Mouse (Mus musculus): ENCODE measurements around the gene Uchl4. TPM values are rescaled to one million over a fixed set of nuclear protein-coding genes. Genes with fewer than 3 reads are reported as not detected.
A peak's percentile ranks its signal among the peaks of the same experiment; 100 is the strongest.

Uchl4 gene
- total RNA-seq, 2 experiments from 2014 or later = 1.3 to 2.2 TPM

DNA sequence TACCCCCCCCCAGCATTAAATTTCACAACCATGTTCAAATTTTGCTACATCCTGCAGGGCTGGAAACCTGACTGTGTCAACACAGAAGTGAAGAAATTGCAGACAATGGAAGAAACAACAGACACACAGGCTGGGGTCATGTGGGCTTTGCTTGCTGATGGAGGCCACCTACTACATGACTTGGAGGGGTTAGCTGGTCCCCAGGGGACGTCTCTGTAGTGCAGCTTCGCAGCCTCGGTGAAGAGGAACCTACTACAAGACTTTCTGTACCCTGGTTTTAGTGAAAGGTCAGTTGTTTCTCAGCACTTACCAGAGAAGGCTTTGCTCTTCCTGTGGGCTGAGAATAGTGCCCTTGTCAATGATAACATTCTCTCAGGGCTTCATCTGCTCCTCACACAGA is 36.2 kb downstream of the Uchl4 start:
- DNase-seq = no peak
- intact Hi-C loops (cut with DNase I) = loop anchor here (5.0 kb wide), 1 partner anchor 89 kb away; no protein-coding TSS in a partner anchor

DNA sequence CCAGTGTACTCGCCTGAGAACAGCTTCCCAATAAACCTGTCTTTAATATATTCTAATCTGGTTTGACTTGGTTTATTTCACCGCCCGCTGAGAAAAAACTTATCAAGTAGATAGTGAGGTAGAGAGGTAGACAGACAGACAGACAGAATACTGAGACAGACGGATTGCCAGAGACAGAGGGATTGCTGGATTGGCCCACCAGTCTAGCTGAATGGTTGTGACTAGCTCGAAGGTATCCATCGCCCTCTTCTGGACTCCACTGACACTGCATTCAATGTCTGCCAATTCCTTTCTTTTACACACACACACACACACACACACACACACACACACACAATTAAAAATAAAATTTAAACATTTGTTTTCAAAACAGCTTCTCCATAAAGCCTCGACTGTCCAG is 37.6 kb downstream of the Uchl4 start:
- DNase-seq = peak; percentile 7 to 18
- intact Hi-C loops (cut with DNase I) = loop anchor here (2.0 to 5.0 kb wide), 2 partner anchors 90 to 134 kb away; no protein-coding TSS in a partner anchor

DNA sequence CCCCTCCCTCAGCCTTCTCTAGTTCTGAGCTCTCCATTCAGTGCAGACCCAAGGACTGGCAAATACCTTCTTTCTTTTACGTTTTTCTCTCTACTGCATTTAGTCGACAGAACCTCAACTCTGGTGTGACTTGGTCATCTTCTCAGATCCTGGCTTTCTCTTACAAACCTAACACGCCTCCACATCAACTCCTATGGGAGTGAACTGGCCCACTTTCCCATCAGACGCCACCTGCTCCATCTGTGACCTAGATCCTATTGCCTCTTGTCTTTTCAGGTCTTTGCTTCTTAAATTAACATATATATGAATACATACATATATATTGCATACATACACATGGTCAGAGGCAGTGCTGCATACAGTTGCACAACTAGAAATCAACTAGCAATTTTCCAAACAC is 38.8 kb downstream of the Uchl4 start:
- intact Hi-C loops (cut with DNase I) = loop anchor here (2.0 to 5.0 kb wide), 2 partner anchors 91 to 135 kb away; no protein-coding TSS in a partner anchor
- no peak for DNase-seq

DNA sequence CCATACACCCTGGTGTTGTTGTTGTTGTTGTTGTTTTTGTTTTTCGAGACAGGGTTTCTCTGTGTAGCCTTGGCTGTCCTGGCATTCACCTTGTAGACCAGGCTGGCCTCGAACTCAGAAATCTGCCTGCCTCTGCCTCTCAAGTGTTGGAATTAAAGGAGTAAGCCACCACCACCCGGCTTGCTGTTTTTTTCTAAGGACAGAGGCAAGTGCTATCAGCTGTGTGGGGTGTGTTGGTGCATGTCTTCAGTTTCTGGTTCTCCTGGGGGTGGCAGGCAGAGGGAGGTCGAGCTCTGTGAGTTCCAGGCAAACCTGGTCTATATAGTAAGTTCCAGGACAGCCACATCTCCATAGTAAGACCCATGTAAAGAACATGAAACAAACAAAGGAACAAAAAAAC is 39.3 kb downstream of the Uchl4 start:
- intact Hi-C loops (cut with DNase I) = loop anchor here (5.0 kb wide), 1 partner anchor 92 kb away; no protein-coding TSS in a partner anchor
- DNase-seq = no peak

DNA sequence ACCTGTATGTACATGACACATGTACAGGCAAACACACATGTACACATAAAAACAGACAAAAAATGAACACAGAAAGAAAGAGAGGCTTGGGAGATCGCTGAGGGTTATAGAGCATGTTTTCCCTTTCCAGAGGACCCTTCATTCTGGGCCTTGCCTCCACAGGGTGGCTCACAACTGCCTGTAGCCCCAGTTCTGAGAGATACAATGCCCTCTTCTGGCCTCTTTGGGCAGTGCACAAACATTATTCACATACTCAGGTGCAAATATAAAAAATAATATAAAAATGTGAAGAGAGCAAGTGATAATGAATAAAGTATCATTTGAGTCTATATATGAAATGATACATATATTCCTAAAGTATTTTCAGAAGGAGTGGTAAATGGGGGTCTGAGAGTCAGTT is 39.9 kb downstream of the Uchl4 start:
- no peak for DNase-seq
- intact Hi-C loops (cut with DNase I) = loop anchor here (5.0 kb wide), 1 partner anchor 93 kb away; no protein-coding TSS in a partner anchor

DNA sequence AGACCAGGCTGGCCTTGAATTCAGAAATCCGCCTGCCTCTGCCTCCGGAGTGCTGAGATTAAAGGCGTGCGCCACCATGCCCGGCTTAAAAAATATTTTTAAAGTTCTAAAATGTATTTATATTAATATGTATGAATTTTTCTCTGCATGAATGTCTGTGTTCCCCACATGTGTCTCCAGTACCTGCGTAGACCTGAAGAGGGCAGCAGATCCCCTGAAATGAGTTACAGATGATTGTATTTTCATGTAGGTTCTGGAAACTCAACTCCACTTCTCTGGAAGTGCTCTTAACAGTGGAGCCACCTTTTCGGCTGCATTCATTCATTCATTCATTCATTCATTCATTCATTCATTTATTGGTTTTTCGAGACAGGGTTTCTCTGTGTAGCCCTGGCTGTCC is 42.7 kb downstream of the Uchl4 start:
- intact Hi-C loops (cut with DNase I) = no loop called here
- DNase-seq = peak; percentile 40 to 46

DNA sequence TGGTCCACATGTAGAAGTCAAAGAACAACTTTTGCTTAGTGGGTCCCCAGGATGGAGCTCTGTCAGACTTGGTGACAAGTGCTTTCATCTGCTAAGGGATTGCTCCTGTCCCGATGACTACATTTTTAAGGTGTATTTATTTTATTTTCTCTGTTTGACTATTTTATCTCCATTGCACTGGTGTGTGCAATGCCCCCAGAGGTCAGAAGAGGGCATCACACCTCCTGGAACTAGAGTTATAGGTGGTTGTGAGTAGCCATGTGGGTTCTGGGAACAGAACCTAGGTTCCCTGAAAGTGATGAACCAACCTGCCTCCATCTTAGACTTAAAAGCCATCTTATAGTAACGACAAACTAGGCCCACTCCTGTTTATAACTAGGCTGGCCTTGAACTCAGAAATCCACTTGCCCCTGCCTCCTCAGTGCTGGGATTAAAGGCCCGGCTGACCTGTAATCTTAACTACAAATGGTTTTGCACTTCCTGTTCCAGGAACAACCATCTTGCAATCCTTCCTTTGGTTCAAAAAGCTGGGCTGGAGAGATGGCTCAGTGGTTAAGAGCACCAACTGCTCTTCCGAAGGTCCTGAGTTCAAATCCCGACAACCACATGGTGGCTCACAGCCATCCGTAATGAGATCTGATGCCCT is 43.8 kb downstream of the Uchl4 start:
- DNase-seq = no peak
- intact Hi-C loops (cut with DNase I) = no loop called here

DNA sequence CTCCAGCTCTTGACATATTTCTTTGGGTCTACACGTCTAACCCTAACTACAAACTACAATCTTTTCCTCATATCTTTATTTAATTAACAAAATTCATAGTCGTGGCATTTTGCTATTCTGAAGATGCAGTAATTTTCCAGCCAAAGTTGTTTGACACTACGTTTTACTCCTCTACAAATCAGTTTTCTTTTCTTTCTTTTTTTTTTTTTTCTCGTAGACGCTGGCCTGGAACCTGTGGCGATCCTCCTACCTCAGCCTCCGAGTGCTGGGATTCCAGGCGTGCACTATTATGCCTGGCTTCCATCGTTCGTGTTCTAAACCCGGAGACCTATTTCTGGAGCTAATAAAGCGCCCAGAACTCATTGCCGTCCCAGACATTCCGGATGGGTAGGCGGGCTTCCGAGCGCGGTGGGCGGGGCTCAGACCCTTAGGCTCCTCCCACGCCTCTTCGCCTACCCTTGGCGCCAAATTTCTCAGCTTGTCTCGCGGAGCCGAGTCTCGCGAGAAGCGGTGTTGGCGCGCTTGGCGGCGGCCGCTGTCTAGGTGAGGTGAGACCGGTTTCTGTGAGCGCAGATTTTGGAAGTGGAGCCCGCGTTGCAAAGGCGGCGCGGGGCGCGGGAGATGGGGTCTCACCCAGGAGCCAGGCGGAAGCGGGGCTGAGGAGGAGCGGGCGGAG is 46.2 kb downstream of the Uchl4 start, which contains the start of gene Tipin:
TSS of gene Tipin (plus strand) at position 477 of the 676 bp plus-strand sequence.
- intact Hi-C loops (cut with DNase I) = no loop called here
- peak; percentile 94 to 95 for DNase-seq

DNA sequence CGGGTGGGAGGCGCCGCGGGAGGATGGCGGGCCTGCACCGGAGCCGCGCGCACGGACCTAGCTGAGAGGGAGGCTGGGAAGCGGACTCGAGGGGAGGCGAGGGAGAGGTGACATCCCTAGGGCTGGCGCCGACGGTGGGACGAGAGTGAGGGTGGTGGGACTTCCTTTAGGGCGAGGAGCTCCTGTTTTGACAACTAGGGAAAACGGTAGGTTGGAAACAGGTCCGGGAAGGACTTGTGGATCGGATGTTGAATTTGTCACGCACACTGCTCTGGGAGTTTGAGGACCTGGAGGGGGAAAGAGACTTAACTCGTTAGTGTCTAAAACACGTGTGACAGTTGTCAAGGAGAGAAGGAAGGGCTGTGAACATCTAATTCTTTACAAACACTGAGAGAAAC is 46.8 kb downstream of the Uchl4 start:
- no peak for DNase-seq
- intact Hi-C loops (cut with DNase I) = no loop called here

DNA sequence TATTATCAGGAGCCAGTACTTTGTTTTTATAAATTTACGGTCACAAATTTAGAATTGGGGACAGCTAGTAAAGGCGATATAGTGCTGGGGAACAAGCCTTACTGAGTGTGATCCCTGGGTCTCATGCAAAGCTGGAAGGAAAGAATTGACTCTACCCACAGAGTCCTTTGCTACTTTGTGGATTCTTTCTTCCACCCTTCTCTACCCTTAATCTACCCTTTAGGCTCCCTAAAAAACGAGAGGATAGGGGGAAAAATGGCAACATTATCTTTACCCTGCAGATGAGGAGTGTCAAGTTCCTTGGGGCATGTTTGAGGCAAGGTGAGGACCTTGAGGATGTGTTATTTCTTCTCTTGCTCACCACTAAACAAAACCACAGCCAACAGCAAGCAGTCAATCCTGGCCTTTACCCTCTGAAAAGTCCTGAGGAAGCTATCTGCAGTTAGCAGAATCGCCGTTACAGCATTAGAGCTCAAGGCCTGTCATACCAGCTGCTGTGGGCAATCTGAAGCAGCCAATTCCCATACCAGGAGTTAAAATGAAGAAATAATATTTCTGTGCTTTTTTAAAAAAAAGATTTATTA is 47.5 kb downstream of the Uchl4 start:
- DNase-seq = no peak
- intact Hi-C loops (cut with DNase I) = no loop called here

Small RNAs within 50 kb of the gene (microRNA-seq; reads per million reads assigned to microRNA genes)
- gene Gm24106 = 0 reads per million in 2 experiments

Other genes with a start within 250 kb of the Uchl4 start
- 1 to 10 TPM; 3.3 to 4.0 TPM for gene Smad6, start 213.1 kb upstream of the Uchl4 start, total RNA-seq (2021)
- gene Lctl, start 118.1 kb upstream of the Uchl4 start, total RNA-seq (2021) = not detected
- gene Zwilch, start 62.1 kb upstream of the Uchl4 start, total RNA-seq (2021) = under 1 TPM; 0.52 to 0.79 TPM
- 100 to 1,000 TPM; 436 to 550 TPM for gene Rpl4, start 61.8 kb upstream of the Uchl4 start, total RNA-seq (2021)
- gene Snapc5, start 55.9 kb upstream of the Uchl4 start, total RNA-seq (2021) = 10 to 100 TPM; 17.7 to 18.9 TPM
- gene Map2k1, start 18.4 kb downstream of the Uchl4 start, total RNA-seq (2021) = 10 to 100 TPM; 48.1 to 50.7 TPM
- 10 to 100 TPM in 1 of 2 experiments, 1 to 10 TPM in 1; 7.1 to 11.0 TPM for gene Tipin, start 46.4 kb downstream of the Uchl4 start, total RNA-seq (2021)
- gene Dis3l, start 106.1 kb downstream of the Uchl4 start, total RNA-seq (2021) = 10 to 100 TPM; 20.4 to 21.0 TPM
- gene Megf11, start 150.4 kb downstream of the Uchl4 start, total RNA-seq (2021) = under 1 TPM; 0.31 to 0.35 TPM

Measured in gastrocnemius, postnatal 36 days (tissue).